Mouse (Mus musculus) cerebellum, adult 2 months (tissue): ENCODE results near the gene 2700049A03Rik.

Experiments
- CTCF ChIP-seq: fragments of 200-500 bp; IDR thresholded peaks from 2 replicates; pipeline ENCODE4 v1.5.1; 2011; ENCODE audit warnings: low read depth, mild to moderate bottlenecking, control low read depth, low read length, moderate library complexity, borderline replicate concordance; ENCODE audit not compliant: insufficient read depth
- POLR2A ChIP-seq: fragments of 200-500 bp; IDR thresholded peaks from 2 replicates; pipeline ENCODE4 v1.6.1; 2011; ENCODE audit warnings: low read length, control low read depth, borderline replicate concordance; ENCODE audit not compliant: insufficient read depth

- TF ChIP-seq CTCF (peak; percentile 57; the same call in 1 of the 2 replicates), POLR2A (no peak)
Observed at GRCm38 (mm10) chr12:71197671-71198070, 61.0 kb downstream of the 2700049A03Rik start.
